Mouse (Mus musculus) neural tube, embryonic 12.5 days (tissue): ENCODE data around the gene Tmem53. TPM values are rescaled to one million over a fixed set of nuclear protein-coding genes. Genes with fewer than 3 reads are reported as not detected.

ENCODE experiments used
- ATAC-seq: fragments of 200-750 bp; cut with Nextera tagmentation; 2 replicates; pipeline ENCODE4 v1.8.0; 2017; ENCODE audit warnings: low read depth, mild to moderate bottlenecking, moderate TSS enrichment, moderate library complexity; ENCODE audit not compliant: low FRiP score
- H3K27ac ChIP-seq: fragments of 300-500 bp; sonication (generic); 2 replicates; pipeline ENCODE4 v1.5.1; 2016
- H3K27me3 ChIP-seq: fragments of 300-500 bp; sonication (generic); replicated peaks from 2 replicates; pipeline ENCODE4 v1.6.1; 2016; ENCODE audit warnings: mild to moderate bottlenecking
- H3K36me3 ChIP-seq: fragments of 300-500 bp; sonication (generic); 2 replicates; pipeline ENCODE4 v1.6.1; 2016; ENCODE audit warnings: mild to moderate bottlenecking
- H3K4me1 ChIP-seq: fragments of 300-500 bp; sonication (generic); 2 replicates; pipeline ENCODE4 v1.6.1; 2016
- H3K4me2 ChIP-seq: fragments of 300-500 bp; sonication (generic); replicated peaks from 2 replicates; pipeline ENCODE4 v1.6.1; 2016; ENCODE audit warnings: mild to moderate bottlenecking
- H3K4me3 ChIP-seq: fragments of 300-500 bp; sonication (generic); 2 replicates; pipeline ENCODE4 v1.5.1; 2016
- H3K9ac ChIP-seq: fragments of 300-500 bp; sonication (generic); 2 replicates; pipeline ENCODE4 v1.6.1; 2016; ENCODE audit warnings: mild to moderate bottlenecking
- H3K9me3 ChIP-seq: fragments of 300-500 bp; sonication (generic); 2 replicates; pipeline ENCODE4 v1.6.1; 2016; ENCODE audit warnings: mild to moderate bottlenecking
- WGBS: fragments of 180-500 bp; shearing (Covaris S2); methylation state at CpG from one replicate; pipeline ENCODE4 v1.1.7; 2016; 5-methylcytosine and 5-hydroxymethylcytosine counted together
- polyA plus RNA-seq: library from polyadenylated mRNA; unstranded; fragments of >200 nt; fragmentation: Nextera tagmentation; extraction: Ambion mirVana; gene quantifications from 2 replicates; pipeline ENCODE4 v1.2.1, GENCODE M21; 2016

Gene Tmem53
- polyA plus RNA-seq, 1 experiment from 2014 or later: 7.0 TPM

DNA sequence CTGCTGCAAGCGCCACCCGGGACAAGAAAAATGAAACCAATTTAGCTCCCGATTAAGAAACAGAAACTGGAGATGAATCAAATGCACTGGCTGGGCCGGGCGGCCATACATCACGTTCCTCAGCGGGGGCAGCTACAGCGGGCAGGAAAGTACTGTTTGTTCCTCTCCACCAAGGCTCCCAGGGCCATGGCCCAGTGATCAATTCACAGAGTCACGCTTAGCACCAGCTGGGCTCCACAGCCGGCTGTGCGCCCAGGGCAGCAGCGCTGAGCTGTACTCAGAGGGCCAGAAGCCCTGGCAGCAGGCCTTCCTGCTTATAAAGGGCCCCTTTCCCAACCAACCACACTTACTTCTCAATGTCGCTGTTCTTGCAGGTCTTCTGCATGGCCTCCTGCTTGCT, 25.3 kb downstream of the Tmem53 start:
- ATAC-seq: no peak
- Histone ChIP-seq H3K4me1 (peaks cover 50% of the 10 kb centered on the region), H3K36me3 (peaks cover 84% of the 10 kb centered on the region), H3K4me3 (no peak overlapping the region), H3K27me3 (no peaks in the 10 kb centered on the region), H3K9me3 (peaks cover 8% of the 10 kb centered on the region), H3K4me2 (0 out of 2 replicates have a peak overlapping the region, but pooled peaks have one; percentile 6), H3K27ac (no peak overlapping the region), H3K9ac (no peak overlapping the region)
- 70% methylated on average over 13 of the region's 13 CpGs for WGBS

DNA sequence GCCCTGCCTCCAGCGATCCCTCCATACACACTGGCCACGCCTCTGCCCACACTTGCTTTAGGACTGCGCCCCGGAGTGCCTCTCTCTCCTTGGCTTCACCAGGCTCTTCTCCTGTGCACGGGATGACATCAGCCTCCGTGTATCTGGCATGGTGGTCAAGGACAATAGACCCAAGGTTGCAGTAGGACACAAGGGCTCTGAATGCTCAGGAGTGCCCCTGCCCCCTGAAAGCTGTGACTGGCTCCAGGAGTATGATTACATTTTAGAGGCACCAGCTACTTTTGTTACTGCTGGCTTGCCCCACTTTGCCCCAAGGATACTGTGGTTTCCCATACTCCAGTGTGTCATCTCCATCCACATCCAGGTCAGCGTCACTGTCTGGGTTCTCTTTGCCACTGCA, 25.9 kb downstream of the Tmem53 start:
- H3K36me3 ChIP-seq: peaks cover 83% of the 10 kb centered on the region
- H3K9me3 ChIP-seq: peaks cover 8% of the 10 kb centered on the region
- H3K27me3 ChIP-seq: no peaks in the 10 kb centered on the region
- H3K9ac ChIP-seq: no peak overlapping the region
- no peak overlapping the region for H3K4me3 ChIP-seq
- WGBS: 93% methylated on average over 7 of the region's 7 CpGs
- H3K27ac ChIP-seq: no peak overlapping the region
- peaks cover 47% of the 10 kb centered on the region for H3K4me1 ChIP-seq
- no peak for ATAC-seq
- H3K4me2 ChIP-seq: no peak overlapping the region

GRCm38 (mm10) chr4:117278381-117279252, 26.9 kb downstream of the Tmem53 start:
- no peaks in the 10 kb centered on the region for H3K27me3 ChIP-seq
- peaks cover 80% of the 10 kb centered on the region for H3K36me3 ChIP-seq
- no peak overlapping the region for H3K4me3 ChIP-seq
- WGBS: 82% methylated on average over 10 of the region's 10 CpGs
- H3K4me1 ChIP-seq: peaks cover 52% of the 10 kb centered on the region
- H3K27ac ChIP-seq: no peak overlapping the region
- no peak overlapping the region for H3K9ac ChIP-seq
- H3K9me3 ChIP-seq: peaks cover 8% of the 10 kb centered on the region
- no peak overlapping the region for H3K4me2 ChIP-seq
- no peak for ATAC-seq

GRCm38 (mm10) chr4:117279253-117279642, 27.5 kb downstream of the Tmem53 start:
- no peaks in the 10 kb centered on the region for H3K27me3 ChIP-seq
- H3K9me3 ChIP-seq: peaks cover 5% of the 10 kb centered on the region
- ATAC-seq: no peak
- no peak overlapping the region for H3K9ac ChIP-seq
- peaks cover 58% of the 10 kb centered on the region for H3K4me1 ChIP-seq
- no peak overlapping the region for H3K4me2 ChIP-seq
- no peak overlapping the region for H3K4me3 ChIP-seq
- WGBS: 66% methylated on average over 2 of the region's 2 CpGs
- H3K27ac ChIP-seq: no peak overlapping the region
- peaks cover 77% of the 10 kb centered on the region for H3K36me3 ChIP-seq

GRCm38 (mm10) chr4:117280397-117280930, 28.7 kb downstream of the Tmem53 start:
- no peak for ATAC-seq
- H3K27ac ChIP-seq: no peak overlapping the region
- no peak overlapping the region for H3K4me2 ChIP-seq
- H3K27me3 ChIP-seq: no peaks in the 10 kb centered on the region
- peaks cover 77% of the 10 kb centered on the region for H3K36me3 ChIP-seq
- no peak overlapping the region for H3K9ac ChIP-seq
- H3K4me1 ChIP-seq: peaks cover 71% of the 10 kb centered on the region
- WGBS: 72% methylated on average over 8 of the region's 8 CpGs
- H3K9me3 ChIP-seq: no peaks in the 10 kb centered on the region
- H3K4me3 ChIP-seq: no peak overlapping the region

- Histone ChIP-seq H3K4me3 (no peak overlapping the region), H3K9ac (no peak overlapping the region), H3K27ac (no peak overlapping the region), H3K9me3 (no peaks in the 10 kb centered on the region), H3K36me3 (peaks cover 77% of the 10 kb centered on the region), H3K27me3 (no peaks in the 10 kb centered on the region), H3K4me1 (peaks cover 71% of the 10 kb centered on the region), H3K4me2 (no peak overlapping the region)
- no peak for ATAC-seq
- 38% methylated on average over 19 of the region's 19 CpGs for WGBS
Observed at GRCm38 (mm10) chr4:117281090-117281845, 29.5 kb downstream of the Tmem53 start.

DNA sequence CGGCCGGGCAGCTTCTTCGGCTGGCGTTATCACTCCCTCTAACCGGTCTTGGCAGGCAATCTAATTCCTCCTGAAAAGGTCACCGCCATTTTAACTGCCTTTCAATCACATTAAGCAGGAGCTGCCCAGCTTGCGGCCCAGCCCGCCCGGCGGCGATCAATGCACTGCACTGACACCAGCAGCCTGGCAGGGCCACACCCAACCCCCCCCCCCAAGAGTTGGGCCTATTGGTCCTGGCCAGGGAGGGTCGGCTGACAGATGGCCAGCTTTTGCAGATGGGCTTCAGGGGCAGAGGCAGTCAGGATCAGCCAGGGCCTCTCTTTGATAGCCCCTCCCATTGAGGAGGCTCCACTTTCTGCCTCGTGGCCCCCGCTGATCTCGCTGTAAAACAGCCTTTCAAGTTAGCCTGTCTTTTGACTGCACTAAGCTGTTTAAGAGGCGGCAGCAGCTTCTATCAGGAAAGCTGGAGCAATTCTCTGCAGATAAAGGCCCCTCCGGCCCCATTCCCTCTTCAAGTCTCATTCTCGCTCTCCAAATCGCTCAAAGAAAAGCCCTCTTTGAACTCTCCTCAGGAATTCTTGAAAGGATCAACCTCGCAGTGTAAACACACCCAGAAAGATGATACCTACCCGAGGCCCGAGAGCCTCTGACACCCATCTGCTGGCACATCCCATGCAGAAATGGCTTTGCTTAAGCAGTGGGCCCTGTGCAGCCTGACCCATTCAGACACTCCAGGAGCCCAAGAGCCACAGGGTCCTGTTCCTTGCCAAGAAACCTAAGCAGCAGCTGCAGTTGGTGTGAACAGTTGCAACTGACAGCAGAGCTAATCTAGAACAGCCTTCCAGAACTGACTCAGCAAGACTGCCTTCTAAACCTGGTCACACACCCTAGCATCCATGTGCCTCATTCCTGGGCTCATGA, 31.8 kb downstream of the Tmem53 start:
- Histone ChIP-seq H3K27ac (peak overlapping the region; percentile 53), H3K4me1 (peaks cover 70% of the 10 kb centered on the region), H3K4me2 (peak overlapping the region; percentile 39), H3K4me3 (no peak overlapping the region), H3K27me3 (no peaks in the 10 kb centered on the region), H3K9me3 (no peaks in the 10 kb centered on the region), H3K9ac (peak overlapping the region; percentile 13; the same call in 1 of the 2 replicates), H3K36me3 (peaks cover 68% of the 10 kb centered on the region)
- 6% methylated on average over 22 of the region's 22 CpGs for WGBS
- ATAC-seq: peak; percentile 59

DNA sequence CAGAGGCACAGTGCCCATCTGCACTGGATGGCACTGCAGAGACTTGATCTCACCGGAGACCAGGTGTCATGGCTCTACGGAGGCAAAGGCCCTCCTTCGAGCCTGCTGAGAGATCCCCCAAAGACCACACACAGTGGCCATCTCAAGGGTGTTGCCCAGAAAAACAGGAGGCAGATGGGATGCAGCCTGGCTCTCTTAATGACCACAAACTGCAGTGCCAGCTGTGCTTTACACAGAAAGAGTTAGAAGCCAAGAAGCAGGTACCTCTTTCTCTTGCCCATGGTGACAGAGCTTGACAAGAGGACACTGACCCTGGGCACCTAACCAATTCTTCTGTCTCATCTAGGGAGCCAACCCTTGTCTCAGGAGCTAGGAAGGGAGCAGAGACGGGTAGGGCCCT, 32.6 kb downstream of the Tmem53 start:
- Histone ChIP-seq H3K4me1 (peaks cover 65% of the 10 kb centered on the region), H3K27me3 (no peaks in the 10 kb centered on the region), H3K9me3 (no peaks in the 10 kb centered on the region), H3K36me3 (peaks cover 62% of the 10 kb centered on the region), H3K9ac (no peak overlapping the region), H3K4me3 (no peak overlapping the region), H3K27ac (no peak overlapping the region), H3K4me2 (0 out of 2 replicates have a peak overlapping the region, but pooled peaks have one; percentile 7)
- 26% methylated on average over 4 of the region's 4 CpGs for WGBS
- no peak for ATAC-seq

GRCm38 (mm10) chr4:117288277-117288926, 36.7 kb downstream of the Tmem53 start:
- H3K27me3 ChIP-seq: no peaks in the 10 kb centered on the region
- H3K4me3 ChIP-seq: peak overlapping the region; percentile 87
- peak overlapping the region; percentile 75 for H3K4me2 ChIP-seq
- no peaks in the 10 kb centered on the region for H3K9me3 ChIP-seq
- peaks cover 50% of the 10 kb centered on the region for H3K4me1 ChIP-seq
- H3K9ac ChIP-seq: peak overlapping the region; percentile 74
- ATAC-seq: no peak; the same call in 1 of the 2 replicates
- H3K27ac ChIP-seq: peak overlapping the region; percentile 89
- 25% methylated on average over 25 of the region's 25 CpGs for WGBS
- H3K36me3 ChIP-seq: peaks cover 36% of the 10 kb centered on the region

GRCm38 (mm10) chr4:117288927-117289801, 37.4 kb downstream of the Tmem53 start:
- Histone ChIP-seq H3K4me3 (peak overlapping the region; percentile 87), H3K27me3 (no peaks in the 10 kb centered on the region), H3K9ac (peak overlapping the region; percentile 74), H3K9me3 (no peaks in the 10 kb centered on the region), H3K27ac (peak overlapping the region; percentile 89), H3K36me3 (peaks cover 35% of the 10 kb centered on the region), H3K4me1 (peaks cover 42% of the 10 kb centered on the region), H3K4me2 (peak overlapping the region; percentile 75)
- under 1% methylated on average over 75 of the region's 80 CpGs for WGBS
- peak; percentile 83 for ATAC-seq
